Mouse (Mus musculus) heart, postnatal 0 days (tissue): Measurements from ENCODE around the gene Islr2.

Experiments used
- CTCF ChIP-seq: IDR thresholded peaks from 2 replicates; pipeline ENCODE4 v1.5.1; 2016; ENCODE audit warnings: antibody characterized with exemption, control low read depth, low read depth
- EP300 ChIP-seq: IDR thresholded peaks from 2 replicates; pipeline ENCODE4 v1.6.1; 2016; ENCODE audit warnings: antibody characterized with exemption, low read depth

DNA sequence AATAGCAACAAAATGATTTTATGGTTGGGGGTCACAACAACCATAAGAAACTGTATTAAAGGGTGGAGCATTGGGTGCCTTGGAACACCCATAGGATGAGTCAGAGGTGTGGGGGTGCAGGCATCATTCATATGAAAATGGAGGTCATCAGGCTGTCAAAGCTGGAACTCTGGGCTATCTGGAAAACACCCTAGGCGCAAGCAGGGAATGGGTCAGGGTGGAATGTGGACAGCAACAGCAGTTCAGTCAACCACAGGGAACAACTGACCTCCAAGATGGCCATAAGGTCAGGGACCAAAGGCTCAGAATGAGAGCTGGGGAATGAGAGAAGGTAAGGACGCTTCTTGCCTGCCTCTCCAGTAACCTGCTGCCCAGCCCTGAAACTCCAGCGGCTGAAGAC, 14.4 kb upstream of the Islr2 start:
- TF ChIP-seq CTCF (no peak), EP300 (no peak)
